Mouse (Mus musculus): ENCODE measurements around the gene Pknox1.
"Not testable (repeated sequence)": the region's sequence is repeated elsewhere in the genome, so short reads cannot be mapped to it uniquely, and the experiment has no call there.

Pknox1 gene

GRCm38 (mm10) chr17:31564015-31564857, at the start of gene Pknox1:
Pknox1 (plus strand) TSS chr17:31564734.
- peak; percentile 99 for DNase-seq (ENCODE audit: low read depth, low spot score)

GRCm38 (mm10) chr17:31519344-31519945, 45.1 kb upstream of the Pknox1 start:
- peak; percentile 84 for DNase-seq (ENCODE audit: low read depth, low spot score)

- DNase-seq (ENCODE audit: low read depth, low spot score): peak; percentile 100
Observed at GRCm38 (mm10) chr17:31519946-31520838, 44.3 kb upstream of the Pknox1 start, which contains the start of the genes Wdr4 and Ndufv3. Wdr4 (minus strand) TSS chr17:31519980. Ndufv3 (plus strand) TSS chr17:31520115.

GRCm38 (mm10) chr17:31520895-31521294, 43.6 kb upstream of the Pknox1 start:
- peak; percentile 79 for DNase-seq (ENCODE audit: low read depth, low spot score)

GRCm38 (mm10) chr17:31521948-31522347, 42.6 kb upstream of the Pknox1 start:
- DNase-seq (ENCODE audit: low read depth, low spot score): no peak

- DNase-seq (ENCODE audit: low read depth, low spot score): no peak
Observed at GRCm38 (mm10) chr17:31525114-31525513, 39.4 kb upstream of the Pknox1 start.

GRCm38 (mm10) chr17:31525816-31526215, 38.7 kb upstream of the Pknox1 start:
- no peak for DNase-seq (ENCODE audit: low read depth, low spot score)

- DNase-seq (ENCODE audit: low read depth, low spot score): peak; percentile 54
Observed at GRCm38 (mm10) chr17:31529314-31529713, 35.2 kb upstream of the Pknox1 start.

GRCm38 (mm10) chr17:31531441-31532158, 32.9 kb upstream of the Pknox1 start:
- DNase-seq (ENCODE audit: low read depth, low spot score): peak; percentile 48

GRCm38 (mm10) chr17:31532331-31532730, 32.2 kb upstream of the Pknox1 start:
- not testable (repeated sequence) for DNase-seq (ENCODE audit: low read depth, low spot score)

GRCm38 (mm10) chr17:31535358-31535757, 29.2 kb upstream of the Pknox1 start:
- no peak for DNase-seq (ENCODE audit: low read depth, low spot score)

GRCm38 (mm10) chr17:31535871-31536629, 28.5 kb upstream of the Pknox1 start:
- DNase-seq (ENCODE audit: low read depth, low spot score): peak; percentile 66

GRCm38 (mm10) chr17:31540101-31540500, 24.4 kb upstream of the Pknox1 start:
- no peak for DNase-seq (ENCODE audit: low read depth, low spot score)

GRCm38 (mm10) chr17:31540809-31541459, 23.6 kb upstream of the Pknox1 start:
- no peak for DNase-seq (ENCODE audit: low read depth, low spot score)

GRCm38 (mm10) chr17:31541460-31541831, 23.1 kb upstream of the Pknox1 start:
- DNase-seq (ENCODE audit: low read depth, low spot score): peak; percentile 68

- DNase-seq (ENCODE audit: low read depth, low spot score): no peak
Observed at GRCm38 (mm10) chr17:31543574-31543973, 21.0 kb upstream of the Pknox1 start.

GRCm38 (mm10) chr17:31546444-31547196, 17.9 kb upstream of the Pknox1 start:
- DNase-seq (ENCODE audit: low read depth, low spot score): no peak

GRCm38 (mm10) chr17:31547974-31548373, 16.6 kb upstream of the Pknox1 start:
- DNase-seq (ENCODE audit: low read depth, low spot score): no peak

GRCm38 (mm10) chr17:31549389-31549788, 15.1 kb upstream of the Pknox1 start:
- no peak for DNase-seq (ENCODE audit: low read depth, low spot score)

Data from 3T3-L1 (cell line).